Mouse (Mus musculus) embryonic fibroblast, embryonic 13.5 days (primary cell): ENCODE measurements around the gene Ipo4. TPM values are rescaled to one million over a fixed set of nuclear protein-coding genes. Genes with fewer than 3 reads are reported as not detected.
A peak's percentile ranks its signal among the peaks of the same experiment; 100 is the strongest.

ENCODE experiments used
- H3K27ac ChIP-seq: 2 replicates; pipeline ENCODE4 v1.5.1; 2012; ENCODE audit warnings: low read length, control low read depth, inconsistent platforms; ENCODE audit not compliant: insufficient read depth
- H3K4me1 ChIP-seq: 2 replicates; pipeline ENCODE4 v1.6.1; 2011; ENCODE audit warnings: low read length; ENCODE audit not compliant: control insufficient read depth, insufficient read depth
- H3K4me3 ChIP-seq: 2 replicates; pipeline ENCODE4 v1.5.1; 2011; ENCODE audit warnings: mild to moderate bottlenecking, control low read depth, low read length; ENCODE audit not compliant: insufficient read depth
- CTCF ChIP-seq: IDR thresholded peaks from 2 replicates; pipeline ENCODE4 v1.5.1; 2011; ENCODE audit warnings: mild to moderate bottlenecking, control low read depth, low read length, moderate library complexity, borderline replicate concordance; ENCODE audit not compliant: insufficient read depth
- POLR2A ChIP-seq: IDR thresholded peaks from 2 replicates; pipeline ENCODE4 v1.6.1; 2011; ENCODE audit warnings: low read depth, mild to moderate bottlenecking, control low read depth, low read length, moderate library complexity
- polyA plus RNA-seq: library from polyadenylated mRNA; stranded (reverse); fragments of >200 nt; gene quantifications from 2 replicates; pipeline ENCODE4 v1.2.4, GENCODE M21; 2011; ENCODE audit warnings: low read depth; ENCODE audit not compliant: missing spikeins, insufficient read length

Gene Ipo4
- 131 and 143 TPM in 2 replicates for polyA plus RNA-seq

- TF ChIP-seq POLR2A (peak; percentile 83), CTCF (no peak)
- Histone ChIP-seq H3K4me3 (peak within 1 kb of the TSS; percentile 85), H3K27ac (peak within 1 kb of the TSS; percentile 84), H3K4me1 (0 out of 2 replicates have a peak, but pooled peaks cover 4% of the 10 kb centered on the region)
Measured at GRCm38 (mm10) chr14:55635523-55636007, at the start of gene Ipo4. Gene Ipo4, minus strand, starts transcription at chr14:55635957.

GRCm38 (mm10) chr14:55682118-55682493 lies 46.3 kb upstream of the Ipo4 start:
- H3K27ac ChIP-seq, result no peak overlapping the region

GRCm38 (mm10) chr14:55681160-55682117 lies 45.7 kb upstream of the Ipo4 start, which contains the start of gene Tinf2:
Gene Tinf2, minus strand, starts transcription at chr14:55681820.
- peak within 1 kb of the TSS; percentile 79 for H3K4me3 ChIP-seq
- no peaks in the 10 kb centered on the region; the same call in 1 of the 2 replicates for H3K4me1 ChIP-seq
- peak within 1 kb of the TSS; percentile 27; the same call in 1 of the 2 replicates for H3K27ac ChIP-seq
- no peak; the same call in none of the 2 replicates for TF ChIP-seq POLR2A
- no peak for TF ChIP-seq CTCF

More at GRCm38 (mm10) chr14:55682118-55682493, 46.3 kb upstream of the Ipo4 start:
- Histone ChIP-seq H3K4me3 (peak overlapping the region; percentile 22), H3K4me1 (no peaks in the 10 kb centered on the region; the same call in 1 of the 2 replicates)
- TF ChIP-seq CTCF (no peak), POLR2A (no peak)

- TF ChIP-seq POLR2A (no peak), CTCF (no peak)
Measured at GRCm38 (mm10) chr14:55677615-55678014, 41.9 kb upstream of the Ipo4 start.

GRCm38 (mm10) chr14:55672741-55673060 lies 36.9 kb upstream of the Ipo4 start:
- Histone ChIP-seq H3K4me1 (no peaks in the 10 kb centered on the region), H3K4me3 (peak overlapping the region; percentile 54), H3K27ac (peak overlapping the region; percentile 78)
- TF ChIP-seq CTCF (no peak), POLR2A (no peak; the same call in 1 of the 2 replicates)

More at GRCm38 (mm10) chr14:55677615-55678014, 41.9 kb upstream of the Ipo4 start:
- Histone ChIP-seq H3K4me1 (no peaks in the 10 kb centered on the region; the same call in 1 of the 2 replicates), H3K27ac (no peak overlapping the region), H3K4me3 (no peak overlapping the region)

GRCm38 (mm10) chr14:55671833-55672740 lies 36.3 kb upstream of the Ipo4 start, which contains the start of the genes Gmpr2 and Nedd8:
Gene Gmpr2, plus strand, starts transcription at chr14:55671941.
Gene Nedd8, minus strand, starts transcription at chr14:55672124.
- TF ChIP-seq CTCF (no peak), POLR2A (peak; percentile 75)
- Histone ChIP-seq H3K4me3 (peak within 1 kb of the TSS; percentile 97), H3K4me1 (no peaks in the 10 kb centered on the region), H3K27ac (peak within 1 kb of the TSS; percentile 88)

GRCm38 (mm10) chr14:55671486-55671832 lies 35.7 kb upstream of the Ipo4 start:
- H3K4me3 ChIP-seq, result peak overlapping the region; percentile 97
- TF ChIP-seq CTCF (no peak), POLR2A (no peak)
- H3K27ac ChIP-seq, result peak overlapping the region; percentile 88
- H3K4me1 ChIP-seq, result no peaks in the 10 kb centered on the region

GRCm38 (mm10) chr14:55660636-55661035 lies 24.9 kb upstream of the Ipo4 start:
- no peak overlapping the region for H3K27ac ChIP-seq
- TF ChIP-seq CTCF (no peak), POLR2A (no peak)
- no peaks in the 10 kb centered on the region for H3K4me1 ChIP-seq
- 0 out of 2 replicates have a peak overlapping the region, but pooled peaks have one; percentile 79 for H3K4me3 ChIP-seq

GRCm38 (mm10) chr14:55659960-55660573 lies 24.3 kb upstream of the Ipo4 start, which contains the start of gene Mdp1:
Gene Mdp1, minus strand, starts transcription at chr14:55660508.
- H3K4me1 ChIP-seq, result no peaks in the 10 kb centered on the region
- peak within 1 kb of the TSS; percentile 79 for H3K4me3 ChIP-seq
- TF ChIP-seq CTCF (peak; percentile 27; the same call in 1 of the 2 replicates), POLR2A (peak; percentile 81)
- H3K27ac ChIP-seq, result no peak within 1 kb of the TSS
